ENCODE assay signal across 8 mouse cellular contexts in the genomic region with DNA sequence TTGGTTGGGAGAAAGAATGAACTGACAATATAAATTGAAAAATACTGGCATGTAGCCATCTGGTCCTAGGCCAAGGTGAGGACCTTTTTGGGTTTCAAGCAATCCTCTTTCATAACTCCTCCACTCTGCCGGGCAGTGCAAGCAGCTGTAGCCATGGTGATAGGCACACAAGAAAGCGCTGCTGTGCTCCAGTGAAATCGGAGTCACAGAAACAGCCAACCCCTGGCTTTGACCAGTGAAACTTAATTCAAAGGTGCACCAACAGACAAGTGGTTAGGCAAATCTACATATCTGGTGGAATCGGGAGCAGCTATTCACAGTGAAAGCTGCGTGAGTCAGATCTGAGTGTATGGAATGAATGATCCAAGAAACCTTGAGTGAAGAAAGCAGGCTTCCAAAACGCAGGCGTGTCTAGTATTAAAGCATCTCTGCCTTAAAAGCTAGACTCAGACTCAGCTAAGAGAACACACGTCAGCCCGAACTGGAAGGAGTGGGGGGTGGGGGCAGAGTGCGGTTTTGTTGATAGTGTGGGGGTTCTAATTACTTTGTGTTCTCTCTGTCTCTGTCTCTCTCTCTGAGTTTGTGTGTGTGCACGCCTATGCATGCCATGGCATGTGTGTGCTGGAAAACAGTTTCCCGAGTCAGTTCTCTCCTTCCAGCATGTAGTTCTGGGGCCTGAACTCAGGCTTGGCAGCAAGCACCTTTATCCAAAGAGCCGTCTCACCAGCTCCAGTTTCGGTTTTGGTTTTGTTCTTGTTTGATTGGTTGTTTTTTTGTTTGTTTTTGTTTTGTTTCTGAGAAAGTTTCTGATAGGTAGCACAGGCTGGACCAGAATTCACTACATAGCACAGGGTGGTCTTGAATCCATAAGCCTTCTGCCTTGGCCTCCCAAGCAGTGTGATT. TPM values are rescaled to one million over a fixed set of nuclear protein-coding genes. Genes with fewer than 3 reads are reported as not detected.
DNase-seq lines count a peak whose midpoint lies in the region; ATAC-seq lines count a peak whose summit lies in the region.

No protein-coding gene starts in this region.

- H3K9me3 ChIP-seq in forebrain, embryonic 13.5 days (replicated peaks) = no peaks in the 10 kb centered on the region
- no peaks in the 10 kb centered on the region for H3K9me3 ChIP-seq in forebrain, embryonic 11.5 days (ENCODE audit: control insufficient read depth, low read length)
- H3K9me3 ChIP-seq in kidney, embryonic 14.5 days (ENCODE audit: control insufficient read depth, low read length) = no peaks in the 10 kb centered on the region

- WGBS in forebrain, embryonic 13.5 days = 66% methylated on average over 14 of the region's 14 CpGs
- 78% methylated on average over 14 of the region's 14 CpGs for WGBS in forebrain, embryonic 11.5 days
- WGBS in kidney, embryonic 14.5 days = 56% methylated on average over 14 of the region's 14 CpGs

- no peak overlapping the region for H3K4me2 ChIP-seq in forebrain, embryonic 13.5 days
- no peak overlapping the region for H3K4me2 ChIP-seq in forebrain, embryonic 11.5 days (ENCODE audit: low read depth, low read length, severe bottlenecking)
- no peak overlapping the region for H3K4me2 ChIP-seq in kidney, embryonic 14.5 days (replicated peaks; ENCODE audit: low read depth, low read length)

- H3K4me1 ChIP-seq in forebrain, embryonic 13.5 days = peaks cover 8% of the 10 kb centered on the region
- peaks cover 3% of the 10 kb centered on the region; the same call in 1 of the 2 replicates for H3K4me1 ChIP-seq in forebrain, embryonic 11.5 days (replicated peaks; ENCODE audit: control insufficient read depth, insufficient read depth, low read length)
- H3K4me1 ChIP-seq in kidney, embryonic 14.5 days (ENCODE audit: control insufficient read depth, insufficient read depth, low read length) = peaks cover 12% of the 10 kb centered on the region

- DNase-seq in forebrain, embryonic 11.5 days (ENCODE audit: low spot score) = no peak
- peak; percentile 5 to 11 for DNase-seq in right cerebral cortex, adult 2 months (ENCODE audit: low spot score in 2 of 2)
- DNase-seq in right cerebral cortex, postnatal 25 days = no peak
- DNase-seq in cerebellum, postnatal 14 days = no peak
- no peak for DNase-seq in thymus, postnatal 14 days

- no peak overlapping the region for H3K4me3 ChIP-seq in forebrain, embryonic 13.5 days
- no peak overlapping the region for H3K4me3 ChIP-seq in forebrain, embryonic 11.5 days (ENCODE audit: low read depth, low read length)
- no peak overlapping the region for H3K4me3 ChIP-seq in kidney, embryonic 14.5 days (ENCODE audit: low read length)

- no peaks in the 10 kb centered on the region for H3K36me3 ChIP-seq in forebrain, embryonic 13.5 days (ENCODE audit: poor library complexity, severe bottlenecking)
- no peaks in the 10 kb centered on the region for H3K36me3 ChIP-seq in forebrain, embryonic 11.5 days (ENCODE audit: control insufficient read depth, insufficient read depth, low read length)
- H3K36me3 ChIP-seq in kidney, embryonic 14.5 days (ENCODE audit: control insufficient read depth, insufficient read depth, low read length) = peaks cover 42% of the 10 kb centered on the region

- no peak overlapping the region for H3K27ac ChIP-seq in forebrain, embryonic 13.5 days
- no peak overlapping the region for H3K27ac ChIP-seq in forebrain, embryonic 11.5 days (ENCODE audit: low read depth, low read length)
- 0 out of 2 replicates have a peak overlapping the region, but pooled peaks have one; percentile 24 for H3K27ac ChIP-seq in kidney, embryonic 14.5 days (ENCODE audit: low read depth, low read length)

- H3K9ac ChIP-seq in forebrain, embryonic 13.5 days = no peak overlapping the region
- H3K9ac ChIP-seq in forebrain, embryonic 11.5 days (ENCODE audit: low read length) = no peak overlapping the region
- H3K9ac ChIP-seq in kidney, embryonic 14.5 days (ENCODE audit: low read depth, low read length) = no peak overlapping the region

- peak; percentile 48; the same call in 1 of the 2 replicates for ATAC-seq in forebrain, embryonic 13.5 days
- no peak for ATAC-seq in forebrain, embryonic 11.5 days (replicated peaks; ENCODE audit: low FRiP score)
- ATAC-seq in kidney, embryonic 14.5 days (ENCODE audit: low FRiP score, low TSS enrichment) = peak; percentile 83
- ATAC-seq in megakaryocyte progenitor cell, adult 5-6 weeks (replicated peaks; ENCODE audit: poor library complexity) = peak; percentile 43; the same call in 1 of the 2 replicates

- no peaks in the 10 kb centered on the region for H3K27me3 ChIP-seq in forebrain, embryonic 13.5 days
- H3K27me3 ChIP-seq in forebrain, embryonic 11.5 days (ENCODE audit: control insufficient read depth, insufficient read depth, low read length) = no peaks in the 10 kb centered on the region
- H3K27me3 ChIP-seq in kidney, embryonic 14.5 days (ENCODE audit: control insufficient read depth, insufficient read depth, low read length) = no peaks in the 10 kb centered on the region

RNA-seq across cellular contexts. Expression of a gene that starts 44.8 kb away (rescaled TPM):
- 3.7 and 5.1 TPM in 2 replicates for polyA plus RNA-seq in forebrain, embryonic 13.5 days (2015; fragmentation: Nextera tagmentation; extraction: Ambion mirVana)
- 7.3 and 8.1 TPM in 2 replicates for polyA plus RNA-seq in forebrain, embryonic 11.5 days (2014; fragmentation: Nextera tagmentation; extraction: Ambion mirVana)
- 9.4 and 22.4 TPM in 2 replicates for polyA plus RNA-seq in kidney, embryonic 14.5 days (2014; fragmentation: Nextera tagmentation; extraction: Ambion mirVana)
- total RNA-seq in megakaryocyte progenitor cell, adult 5-6 weeks (2015) = 0.34 and 0.47 TPM in 2 replicates
- total RNA-seq in megakaryocyte progenitor cell, adult 5-6 weeks (2017) = 1.5 TPM in 2 replicates

Comparison
In these comparisons a context has a peak if more than half of its experiments do, and no peak if none do; other contexts are left out.
1. DNase-seq: peak in right cerebral cortex, adult 2 months (2 of 2); none in forebrain, embryonic 11.5 days (single experiment), right cerebral cortex, postnatal 25 days (single experiment), cerebellum, postnatal 14 days (0 of 2) and thymus, postnatal 14 days (single experiment).